Mouse (Mus musculus) midbrain, postnatal 0 days (tissue): Measurements from ENCODE around the gene Slc35g1. TPM values are rescaled to one million over a fixed set of nuclear protein-coding genes. Genes with fewer than 3 reads are reported as not detected.
A peak's percentile ranks its signal among the peaks of the same experiment; 100 is the strongest.

Source experiments
- ATAC-seq: fragments of 200-750 bp; cut with Nextera tagmentation; 2 replicates; pipeline ENCODE4 v1.8.0; 2017; ENCODE audit warnings: moderate number of reproducible peaks, mild to moderate bottlenecking, moderate TSS enrichment, moderate library complexity; ENCODE audit not compliant: low FRiP score
- DNase-seq: peaks from one replicate; pipeline ENCODE4 v3.0.0-alpha.2; 2015; ENCODE audit warnings: low spot score
- H3K27ac ChIP-seq: fragments of 300-500 bp; sonication (generic); 2 replicates; pipeline ENCODE4 v1.5.1; 2014; ENCODE audit warnings: low read depth, mild to moderate bottlenecking, low read length, mixed read lengths
- H3K27me3 ChIP-seq: fragments of 300-500 bp; sonication (generic); 2 replicates; pipeline ENCODE4 v1.6.1; 2014; ENCODE audit warnings: low read length, control low read depth, mixed read lengths; ENCODE audit not compliant: insufficient read depth
- H3K36me3 ChIP-seq: fragments of 300-500 bp; sonication (generic); 2 replicates; pipeline ENCODE4 v1.6.1; 2014; ENCODE audit warnings: low read length, control low read depth, mixed read lengths; ENCODE audit not compliant: insufficient read depth
- H3K4me1 ChIP-seq: fragments of 300-500 bp; sonication (generic); 2 replicates; pipeline ENCODE4 v1.6.1; 2014; ENCODE audit warnings: mild to moderate bottlenecking, control low read depth, antibody characterized with exemption, low read length, mixed read lengths; ENCODE audit not compliant: insufficient read depth
- H3K4me2 ChIP-seq: fragments of 300-500 bp; sonication (generic); 2 replicates; pipeline ENCODE4 v1.6.1; 2014; ENCODE audit warnings: low read depth, mild to moderate bottlenecking, low read length, mixed read lengths; ENCODE audit not compliant: poor library complexity, severe bottlenecking
- H3K4me3 ChIP-seq: fragments of 300-500 bp; sonication (generic); 2 replicates; pipeline ENCODE4 v1.5.1; 2014; ENCODE audit warnings: low read depth, mild to moderate bottlenecking, low read length, moderate library complexity
- H3K9ac ChIP-seq: fragments of 300-500 bp; sonication (generic); replicated peaks from 2 replicates; pipeline ENCODE4 v1.6.1; 2014; ENCODE audit warnings: mild to moderate bottlenecking, low read length, moderate library complexity, mixed read lengths; ENCODE audit not compliant: poor library complexity, severe bottlenecking
- H3K9me3 ChIP-seq: fragments of 300-500 bp; sonication (generic); 2 replicates; pipeline ENCODE4 v1.6.1; 2016; ENCODE audit warnings: low read length, control low read depth
- CTCF ChIP-seq: IDR thresholded peaks from 2 replicates; pipeline ENCODE4 v1.5.1; 2016; ENCODE audit warnings: antibody characterized with exemption, mild to moderate bottlenecking
- WGBS: fragments of 180-500 bp; shearing (Covaris S2); extraction: QIAGEN DNeasy Blood & Tissue Kit; methylation state at CpG from one replicate; pipeline ENCODE4 v1.1.7; 2014; 5-methylcytosine and 5-hydroxymethylcytosine counted together
- polyA plus RNA-seq: library from polyadenylated mRNA; unstranded; fragments of >200 nt; fragmentation: Nextera tagmentation; extraction: Ambion mirVana; gene quantifications from 2 replicates; pipeline ENCODE4 v1.2.1, GENCODE M21; 2015
- total RNA-seq: library from RNA; depleted of rRNA; stranded (reverse); fragments of >200 nt; gene quantifications from 2 replicates; pipeline ENCODE4 v1.2.3, GENCODE M21; 2014; rRNA removed

The Slc35g1 gene
- total RNA-seq (2.5 and 3.4 TPM in 2 replicates), polyA plus RNA-seq (0.93 and 1.4 TPM in 2 replicates)

DNA sequence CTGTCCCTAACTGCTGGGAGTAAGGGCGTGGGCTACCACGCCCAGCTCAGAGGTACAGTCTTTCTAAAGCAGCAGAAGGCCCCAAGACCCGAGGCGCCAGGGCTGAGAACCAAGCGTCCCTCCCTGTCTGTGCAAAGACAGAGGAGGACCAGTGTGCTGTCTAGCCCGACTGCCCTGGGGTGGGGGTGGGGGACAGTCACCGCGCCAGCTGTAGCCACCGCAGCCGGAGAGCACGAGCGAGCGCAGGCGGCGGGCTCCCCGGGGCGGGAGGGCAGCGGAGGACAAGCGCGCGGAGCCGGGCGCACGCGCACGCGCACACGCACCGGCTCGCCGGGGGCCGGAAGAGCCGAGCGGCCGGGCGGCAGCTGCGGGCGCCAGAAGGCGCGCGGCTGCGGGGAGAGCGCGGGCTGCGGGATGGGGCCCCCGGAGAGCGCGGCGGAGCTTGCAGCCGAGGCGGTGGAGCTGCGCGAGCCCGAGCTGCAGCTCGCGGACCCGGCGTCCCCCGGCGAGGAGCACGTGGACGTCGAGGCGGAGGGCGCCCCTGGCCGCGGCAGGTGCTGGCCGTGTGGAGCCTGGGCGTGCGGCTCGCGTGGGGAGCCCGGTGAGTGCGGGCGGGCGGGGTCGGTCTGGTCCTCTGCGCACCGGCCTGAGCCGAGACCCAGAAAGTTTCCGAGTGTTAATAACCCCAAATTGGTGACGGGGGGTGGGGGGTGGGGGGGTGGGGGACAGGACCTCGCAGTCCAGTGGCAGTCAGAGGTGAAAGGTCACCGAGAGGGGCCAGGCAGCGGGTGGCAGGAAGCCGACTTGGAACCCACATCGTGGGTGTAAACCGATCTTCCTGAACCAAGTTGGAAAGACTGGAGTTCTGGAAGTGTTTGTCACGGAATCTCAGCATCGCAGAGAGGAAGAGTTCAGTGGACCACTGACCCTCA, at the start of gene Slc35g1:
Slc35g1 (plus strand) TSS at position 280 of the 932 bp plus-strand sequence.
- Histone ChIP-seq H3K27me3 (no peaks in the 10 kb centered on the region), H3K9ac (peak within 1 kb of the TSS; percentile 40), H3K4me2 (peak within 1 kb of the TSS; percentile 86), H3K27ac (no peak within 1 kb of the TSS), H3K4me1 (no peaks in the 10 kb centered on the region), H3K4me3 (peak within 1 kb of the TSS; percentile 71), H3K36me3 (no peaks in the 10 kb centered on the region), H3K9me3 (no peaks in the 10 kb centered on the region)
- TF ChIP-seq CTCF: no peak
- DNase-seq (peak; percentile 69), ATAC-seq (peak; percentile 89)
- under 1% methylated on average over 56 of the region's 90 CpGs for WGBS

DNA sequence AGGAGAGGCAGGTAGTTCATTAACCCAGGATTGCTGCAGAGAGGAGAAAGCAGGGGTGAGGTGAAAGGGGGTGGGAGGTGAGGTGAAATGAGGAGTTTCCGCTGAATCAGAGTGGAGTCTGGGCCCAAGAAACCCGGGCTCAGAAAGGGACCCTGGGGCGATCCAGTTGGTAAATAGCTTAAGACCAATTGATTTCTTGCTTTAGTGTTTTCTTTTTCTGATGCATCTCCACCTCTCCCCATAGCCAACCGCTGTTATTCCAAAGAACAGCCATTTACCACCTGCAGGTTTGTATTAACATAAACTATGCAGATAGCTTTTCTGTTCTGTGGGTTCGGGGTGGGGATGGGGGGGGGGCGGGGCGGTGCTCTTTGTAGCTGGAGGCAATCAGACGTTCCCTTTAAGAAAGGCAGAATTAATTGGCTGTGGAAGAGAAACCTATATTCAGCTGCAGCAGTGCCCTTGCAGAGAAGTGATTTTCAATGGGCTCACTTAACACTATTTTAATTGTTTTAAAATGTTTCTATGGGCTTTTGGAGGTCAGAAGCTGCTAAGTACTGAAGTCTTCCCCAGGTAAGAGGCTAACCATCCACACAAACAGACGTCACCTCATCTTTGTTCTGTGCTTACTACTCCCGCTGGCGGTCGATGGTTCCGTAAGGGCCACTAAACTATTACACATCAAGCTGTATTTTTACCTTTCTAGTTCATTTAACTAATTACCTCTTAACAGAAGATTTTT, 47.3 kb upstream of the Slc35g1 start:
- no peak overlapping the region for H3K27ac ChIP-seq
- no peak for TF ChIP-seq CTCF
- 37% methylated on average over 13 of the region's 13 CpGs for WGBS
- H3K27me3 ChIP-seq: no peaks in the 10 kb centered on the region
- H3K9ac ChIP-seq: no peak overlapping the region
- ATAC-seq (no peak), DNase-seq (peak; percentile 19)
- H3K4me1 ChIP-seq: no peaks in the 10 kb centered on the region
- no peaks in the 10 kb centered on the region for H3K36me3 ChIP-seq
- H3K9me3 ChIP-seq: no peaks in the 10 kb centered on the region
- H3K4me2 ChIP-seq: no peak overlapping the region
- no peak overlapping the region for H3K4me3 ChIP-seq

- WGBS: 75% methylated on average over 5 of the region's 5 CpGs
- TF ChIP-seq CTCF: no peak
- Histone ChIP-seq H3K4me3 (no peak overlapping the region), H3K36me3 (no peaks in the 10 kb centered on the region), H3K9ac (no peak overlapping the region), H3K27me3 (no peaks in the 10 kb centered on the region), H3K4me2 (no peak overlapping the region), H3K27ac (no peak overlapping the region), H3K4me1 (no peaks in the 10 kb centered on the region), H3K9me3 (no peaks in the 10 kb centered on the region)
- no peak for DNase-seq
- no peak for ATAC-seq
These were observed 46.8 kb upstream of the Slc35g1 start for GRCm38 (mm10) chr19:38349013-38349341.

GRCm38 (mm10) chr19:38351202-38351601, 44.6 kb upstream of the Slc35g1 start:
- no peaks in the 10 kb centered on the region for H3K4me1 ChIP-seq
- 87% methylated on average over 2 of the region's 2 CpGs for WGBS
- DNase-seq (no peak), ATAC-seq (no peak)
- H3K4me3 ChIP-seq: no peak overlapping the region
- H3K27ac ChIP-seq: no peak overlapping the region
- no peak overlapping the region for H3K9ac ChIP-seq
- no peaks in the 10 kb centered on the region for H3K36me3 ChIP-seq
- no peak for TF ChIP-seq CTCF
- no peaks in the 10 kb centered on the region for H3K27me3 ChIP-seq
- H3K4me2 ChIP-seq: no peak overlapping the region
- no peaks in the 10 kb centered on the region for H3K9me3 ChIP-seq

- no peaks in the 10 kb centered on the region for H3K4me1 ChIP-seq
- no peak overlapping the region for H3K9ac ChIP-seq
- H3K27ac ChIP-seq: no peak overlapping the region
- H3K27me3 ChIP-seq: no peaks in the 10 kb centered on the region
- DNase-seq (no peak), ATAC-seq (no peak)
- WGBS: 93% methylated on average over 3 of the region's 3 CpGs
- H3K4me3 ChIP-seq: no peak overlapping the region
- H3K36me3 ChIP-seq: no peaks in the 10 kb centered on the region
- TF ChIP-seq CTCF: no peak
- no peaks in the 10 kb centered on the region for H3K9me3 ChIP-seq
- no peak overlapping the region for H3K4me2 ChIP-seq
These were observed 44.1 kb upstream of the Slc35g1 start for GRCm38 (mm10) chr19:38351728-38352127.
